Mouse (Mus musculus): ENCODE measurements around the gene Gla. TPM values are rescaled to one million over a fixed set of nuclear protein-coding genes. Genes with fewer than 3 reads are reported as not detected.
A peak's percentile ranks its signal among the peaks of the same experiment; 100 is the strongest.
"Not testable (repeated sequence)": the region's sequence is repeated elsewhere in the genome, so short reads cannot be mapped to it uniquely, and the experiment has no call there.

The Gla gene
- polyA plus RNA-seq, 1 experiment from 2014 or later, result 4.1 TPM

- Histone ChIP-seq H3K27me3 (no peaks in the 10 kb centered on the region), H3K9me3 (no peaks in the 10 kb centered on the region), H3K27ac (no peak overlapping the region), H3K4me1 (replicated peaks) (no peaks in the 10 kb centered on the region), H3K9ac (replicated peaks) (no peak overlapping the region), H3K4me2 (replicated peaks) (no peak overlapping the region), H3K4me3 (replicated peaks) (no peak overlapping the region), H3K36me3 (no peaks in the 10 kb centered on the region)
- 94% methylated on average over 4 of the region's 4 CpGs for WGBS
- no peak for ATAC-seq
Measured at GRCm38 (mm10) chrX:134547330-134547729, 53.6 kb downstream of the Gla start.

- H3K36me3 ChIP-seq, result no peaks in the 10 kb centered on the region
- H3K27ac ChIP-seq, result no peak overlapping the region
- no peaks in the 10 kb centered on the region for H3K4me1 ChIP-seq (replicated peaks)
- H3K9ac ChIP-seq (replicated peaks), result peak overlapping the region; percentile 51; the same call in 1 of the 2 replicates
- H3K9me3 ChIP-seq, result no peaks in the 10 kb centered on the region
- H3K4me2 ChIP-seq (replicated peaks), result peak overlapping the region; percentile 61
- WGBS, result 28% methylated on average over 6 of the region's 6 CpGs
- no peaks in the 10 kb centered on the region for H3K27me3 ChIP-seq
- H3K4me3 ChIP-seq (replicated peaks), result peak overlapping the region; percentile 52
- peak; percentile 43 for ATAC-seq
Measured at GRCm38 (mm10) chrX:134541955-134542308, 59.0 kb downstream of the Gla start.

- peak; percentile 94 for ATAC-seq
- Histone ChIP-seq H3K36me3 (no peaks in the 10 kb centered on the region), H3K27ac (no peak within 1 kb of the TSS), H3K27me3 (no peaks in the 10 kb centered on the region), H3K4me3 (replicated peaks) (peak within 1 kb of the TSS; percentile 52), H3K4me1 (replicated peaks) (no peaks in the 10 kb centered on the region), H3K9ac (replicated peaks) (peak within 1 kb of the TSS; percentile 57), H3K9me3 (no peaks in the 10 kb centered on the region), H3K4me2 (replicated peaks) (peak within 1 kb of the TSS; percentile 61)
- WGBS, result 19% methylated on average over 45 of the region's 61 CpGs
Measured at GRCm38 (mm10) chrX:134541145-134541954, 59.6 kb downstream of the Gla start, which contains the start of gene Timm8a1. Timm8a1 (minus strand) TSS chrX:134541865.

- H3K27me3 ChIP-seq, result no peaks in the 10 kb centered on the region
- 21% methylated on average over 12 of the region's 12 CpGs for WGBS
- H3K9me3 ChIP-seq, result no peaks in the 10 kb centered on the region
- peak overlapping the region; percentile 52 for H3K4me3 ChIP-seq (replicated peaks)
- no peaks in the 10 kb centered on the region for H3K36me3 ChIP-seq
- H3K27ac ChIP-seq, result no peak overlapping the region
- no peaks in the 10 kb centered on the region for H3K4me1 ChIP-seq (replicated peaks)
- peak overlapping the region; percentile 61 for H3K4me2 ChIP-seq (replicated peaks)
- ATAC-seq, result 0 out of 2 replicates have a peak, but pooled peaks have one; percentile 7
- H3K9ac ChIP-seq (replicated peaks), result peak overlapping the region; percentile 57
Measured at GRCm38 (mm10) chrX:134540414-134541135, 60.4 kb downstream of the Gla start.

- not testable (repeated sequence) for H3K4me2 ChIP-seq (replicated peaks); ATAC-seq
- WGBS, result 88% methylated on average over 10 of the region's 10 CpGs
Measured at GRCm38 (mm10) chrX:134539795-134540194, 61.1 kb downstream of the Gla start.

More at GRCm38 (mm10) chrX:134539795-134540194, 61.1 kb downstream of the Gla start:
- not testable (repeated sequence) for H3K9ac ChIP-seq (replicated peaks); H3K27ac ChIP-seq; H3K4me3 ChIP-seq (replicated peaks); H3K4me1 ChIP-seq (replicated peaks); H3K36me3 ChIP-seq; H3K27me3 ChIP-seq; H3K9me3 ChIP-seq

Other genes starting within 250 kb of the Gla start
- gene Drp2, start 196.6 kb downstream of the Gla start, polyA plus RNA-seq (2015; fragmentation: Nextera tagmentation; extraction: Ambion mirVana), result 19.7 and 21.4 TPM in 2 replicates
- gene Taf7l, start 124.6 kb downstream of the Gla start, polyA plus RNA-seq (2015; fragmentation: Nextera tagmentation; extraction: Ambion mirVana), result not detected in 2 replicates
- gene Timm8a1, start 59.3 kb downstream of the Gla start, polyA plus RNA-seq (2015; fragmentation: Nextera tagmentation; extraction: Ambion mirVana), result 40.0 and 40.5 TPM in 2 replicates
- gene Btk, start 17.6 kb downstream of the Gla start, polyA plus RNA-seq (2015; fragmentation: Nextera tagmentation; extraction: Ambion mirVana), result 0.58 and 0.82 TPM in 2 replicates
- gene Rpl36a, start 15.5 kb downstream of the Gla start, polyA plus RNA-seq (2015; fragmentation: Nextera tagmentation; extraction: Ambion mirVana), result 211 and 233 TPM in 2 replicates
- gene Hnrnph2, start 54 bp upstream of the Gla start, polyA plus RNA-seq (2015; fragmentation: Nextera tagmentation; extraction: Ambion mirVana), result 184 and 186 TPM in 2 replicates
- 8.7 and 9.6 TPM in 2 replicates for gene Armcx4, start 85.4 kb upstream of the Gla start, polyA plus RNA-seq (2015; fragmentation: Nextera tagmentation; extraction: Ambion mirVana)
- 80.5 and 86.8 TPM in 2 replicates for gene Armcx1, start 116.8 kb upstream of the Gla start, polyA plus RNA-seq (2015; fragmentation: Nextera tagmentation; extraction: Ambion mirVana)
- gene Armcx6, start 150.3 kb upstream of the Gla start, polyA plus RNA-seq (2015; fragmentation: Nextera tagmentation; extraction: Ambion mirVana), result 40.2 and 42.3 TPM in 2 replicates
- 59.5 and 59.9 TPM in 2 replicates for gene Armcx3, start 155.5 kb upstream of the Gla start, polyA plus RNA-seq (2015; fragmentation: Nextera tagmentation; extraction: Ambion mirVana)
- gene Armcx2, start 208.1 kb upstream of the Gla start, polyA plus RNA-seq (2015; fragmentation: Nextera tagmentation; extraction: Ambion mirVana), result 99.5 and 100.0 TPM in 2 replicates

All from midbrain, embryonic 13.5 days (tissue).